Mouse (Mus musculus) urinary bladder, postnatal 10 days (tissue): ENCODE data around the gene Enox2.
"Not testable (repeated sequence)": the region's sequence is repeated elsewhere in the genome, so short reads cannot be mapped to it uniquely, and the experiment has no call there.

Experiments used
- DNase-seq: peaks from one replicate; pipeline ENCODE4 v3.0.0; 2022; ENCODE audit warnings: low spot score

The Enox2 gene

DNA sequence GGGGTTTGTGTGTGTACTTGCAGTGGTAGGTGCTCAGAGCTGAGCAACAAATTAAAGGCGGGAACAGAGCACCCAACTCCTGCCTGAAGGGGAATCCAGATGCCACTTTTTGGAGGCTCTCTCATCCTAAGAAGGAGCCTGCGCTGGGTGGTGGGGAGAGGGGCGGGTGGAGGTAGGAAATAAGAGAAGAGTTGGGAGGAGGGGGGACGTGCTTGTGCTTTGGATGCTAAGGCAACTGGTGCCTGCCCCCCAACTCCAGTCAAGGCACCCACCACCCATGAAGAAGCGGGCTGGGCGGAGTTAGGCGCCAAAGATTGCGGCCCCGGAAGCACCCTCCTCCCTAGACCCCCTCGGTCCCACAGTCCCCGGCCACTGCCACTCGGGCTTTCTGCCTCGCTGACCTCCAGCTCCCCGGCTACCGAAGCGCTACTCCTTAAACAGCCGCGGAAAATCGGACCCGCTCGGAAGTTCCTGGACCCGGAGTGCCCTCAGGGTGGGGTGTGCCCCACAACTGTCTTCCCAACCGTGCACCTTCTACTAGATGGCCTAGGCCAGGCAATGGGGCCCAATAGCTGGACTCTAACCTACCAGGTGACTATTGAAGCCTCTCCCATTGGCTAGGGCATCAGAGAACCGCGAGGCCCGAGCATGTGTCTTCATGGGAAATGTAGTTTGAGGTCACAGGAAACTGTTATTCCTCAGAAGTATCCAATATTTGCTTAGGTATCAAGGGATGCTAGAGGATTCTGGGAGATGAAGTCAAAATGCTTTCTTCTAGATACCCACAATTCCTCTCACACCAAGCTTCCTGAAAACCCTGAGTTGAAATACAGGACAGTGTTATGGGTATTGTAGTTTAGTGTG is at the start of gene Enox2:
Gene Enox2, minus strand, starts transcription at position 560 of the 864 bp plus-strand sequence.
- DNase-seq = peak; percentile 10

GRCm38 (mm10) chrX:49309496-49309895 is 21.4 kb upstream of the Enox2 start:
- DNase-seq = no peak

- no peak for DNase-seq
These were observed 18.6 kb upstream of the Enox2 start for GRCm38 (mm10) chrX:49306659-49307058.

GRCm38 (mm10) chrX:49279918-49280586 is 8.0 kb downstream of the Enox2 start:
- DNase-seq = no peak

GRCm38 (mm10) chrX:49273487-49274042 is 14.5 kb downstream of the Enox2 start:
- no peak for DNase-seq

GRCm38 (mm10) chrX:49250816-49251215 is 37.2 kb downstream of the Enox2 start:
- DNase-seq = no peak

DNA sequence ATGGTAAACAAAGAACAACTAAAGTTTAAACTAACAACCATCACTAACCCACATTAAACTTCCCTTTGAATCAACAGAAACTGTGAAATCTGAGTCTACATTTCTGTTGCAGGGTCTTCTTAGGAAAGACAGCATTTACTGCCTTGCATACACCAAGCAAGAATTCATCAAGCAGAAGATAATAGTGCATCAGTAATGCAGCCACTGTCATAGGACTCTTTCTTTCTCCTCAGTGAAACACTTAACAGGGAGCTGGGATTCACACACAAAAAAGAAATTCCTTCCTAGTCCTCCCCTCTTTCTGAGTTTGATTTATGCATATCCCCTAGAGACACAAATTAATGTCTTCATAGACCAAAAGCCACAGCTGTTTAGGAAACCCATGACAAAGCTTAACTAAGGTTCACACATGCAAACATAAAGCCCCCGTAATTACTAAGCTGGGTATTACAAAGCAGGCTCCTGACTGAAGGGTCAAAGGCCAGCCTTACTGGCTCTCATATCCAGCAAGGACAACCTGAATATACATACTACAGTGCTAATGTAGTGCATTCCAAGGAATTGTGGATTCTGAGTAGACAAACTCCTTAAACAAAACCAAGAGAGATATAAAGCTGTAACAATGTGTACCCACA is 62.1 kb downstream of the Enox2 start:
- DNase-seq = no peak

GRCm38 (mm10) chrX:49216422-49216821 is 71.6 kb downstream of the Enox2 start:
- no peak for DNase-seq

DNA sequence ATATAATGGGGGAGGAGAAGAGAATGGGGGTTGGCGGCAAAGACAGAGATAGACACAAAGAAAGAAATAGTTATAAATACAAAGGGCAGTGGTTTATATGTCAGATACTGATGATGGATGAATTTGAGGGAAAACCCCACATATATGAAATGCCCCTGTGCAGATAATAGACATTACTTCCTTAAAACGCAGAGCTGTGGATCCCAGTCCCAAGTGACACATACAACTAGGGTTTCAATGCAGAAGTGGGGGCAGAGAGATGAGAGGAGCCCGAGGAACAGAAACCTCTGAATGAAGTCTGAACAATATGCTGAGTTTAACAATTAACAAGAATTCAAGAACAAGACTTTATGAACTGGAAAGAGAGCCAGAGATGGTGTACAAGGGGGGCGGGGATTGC is 91.7 kb downstream of the Enox2 start:
- no peak for DNase-seq

DNA sequence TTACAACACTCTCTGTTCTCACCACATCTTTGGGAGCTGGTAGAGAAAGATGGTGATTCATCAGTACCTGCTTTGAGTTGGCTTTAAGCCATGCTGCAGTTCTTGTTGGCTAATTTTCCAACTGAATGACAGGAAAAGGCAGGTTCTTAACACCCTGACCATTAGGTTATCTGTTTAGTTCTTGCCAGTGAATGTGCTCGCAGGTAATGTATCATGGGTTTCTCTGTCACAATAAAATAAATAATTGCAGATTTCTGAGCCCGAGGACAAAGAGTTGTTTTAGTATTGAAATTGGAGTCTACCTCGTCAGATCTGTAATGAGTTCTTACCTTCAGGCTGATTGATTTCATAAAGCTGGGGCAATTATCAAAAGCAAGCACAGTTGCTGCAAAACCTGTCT is 106.9 kb downstream of the Enox2 start:
- DNase-seq = no peak

DNA sequence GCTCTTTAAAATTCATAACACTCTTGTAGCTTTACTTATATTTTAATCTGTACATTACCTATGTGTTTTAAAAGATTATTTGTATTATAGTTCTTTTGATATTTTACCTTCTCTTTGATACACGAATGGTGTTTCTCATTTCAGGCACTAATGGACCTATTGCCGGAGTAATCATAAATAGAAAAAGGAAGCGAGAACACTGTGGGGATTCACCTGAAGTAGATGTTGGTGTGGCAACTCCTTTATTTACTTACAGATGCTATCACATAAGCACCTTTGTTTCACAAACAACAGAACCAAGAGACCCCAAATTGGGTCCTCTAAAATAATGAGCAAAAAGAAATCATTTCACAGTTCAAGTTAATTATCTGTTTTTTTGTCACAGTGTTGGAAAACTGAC is 109.4 kb downstream of the Enox2 start:
- no peak for DNase-seq

- no peak for DNase-seq
These were observed 133.8 kb downstream of the Enox2 start for GRCm38 (mm10) chrX:49154280-49154679.

- no peak for DNase-seq
These were observed 163.2 kb downstream of the Enox2 start for GRCm38 (mm10) chrX:49124774-49125429.

DNA sequence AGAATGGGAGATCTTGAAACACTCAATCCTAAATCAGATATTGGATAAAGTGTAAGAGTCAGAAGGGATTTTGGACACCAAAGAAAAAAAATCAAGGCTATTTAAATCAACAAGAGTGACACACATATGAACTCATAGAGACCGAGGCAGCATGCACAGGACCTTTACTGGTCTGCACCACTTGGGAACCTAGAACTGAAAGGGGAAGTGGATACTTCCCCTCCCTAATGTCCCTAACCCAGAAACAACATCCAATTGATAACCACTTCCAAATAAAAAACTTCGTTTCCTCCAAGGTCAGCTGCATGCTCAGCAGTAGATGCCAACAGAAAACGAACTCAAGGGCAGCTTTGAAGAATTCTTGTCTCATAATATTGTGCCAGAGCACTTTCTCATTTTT is 171.6 kb downstream of the Enox2 start:
- DNase-seq = no peak

DNA sequence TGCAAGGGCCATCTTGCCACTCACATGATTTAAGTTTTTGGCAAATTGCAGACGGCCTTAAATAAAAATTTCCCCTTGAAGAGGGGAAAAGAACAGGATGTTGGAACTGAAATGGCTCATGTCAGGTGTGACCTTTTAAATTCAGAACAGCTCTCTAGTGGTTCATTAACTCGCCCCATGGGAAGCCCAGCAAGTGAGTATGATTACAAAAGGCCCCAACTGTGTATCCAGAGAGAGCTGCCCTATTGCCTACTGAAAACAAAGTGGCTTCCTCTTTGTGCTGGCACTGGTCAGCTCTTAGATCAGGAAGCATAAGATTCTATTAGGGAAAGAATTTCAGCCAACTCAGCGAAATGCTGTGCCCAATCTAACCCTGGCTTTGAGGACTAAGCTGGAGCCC is 175.6 kb downstream of the Enox2 start:
- no peak for DNase-seq

- not testable (repeated sequence) for DNase-seq
These were observed 187.5 kb downstream of the Enox2 start for GRCm38 (mm10) chrX:49100542-49100941.

- DNase-seq = no peak
These were observed 191.8 kb downstream of the Enox2 start for GRCm38 (mm10) chrX:49096249-49096648.

- no peak for DNase-seq
These were observed 213.0 kb downstream of the Enox2 start for GRCm38 (mm10) chrX:49075055-49075454.

DNA sequence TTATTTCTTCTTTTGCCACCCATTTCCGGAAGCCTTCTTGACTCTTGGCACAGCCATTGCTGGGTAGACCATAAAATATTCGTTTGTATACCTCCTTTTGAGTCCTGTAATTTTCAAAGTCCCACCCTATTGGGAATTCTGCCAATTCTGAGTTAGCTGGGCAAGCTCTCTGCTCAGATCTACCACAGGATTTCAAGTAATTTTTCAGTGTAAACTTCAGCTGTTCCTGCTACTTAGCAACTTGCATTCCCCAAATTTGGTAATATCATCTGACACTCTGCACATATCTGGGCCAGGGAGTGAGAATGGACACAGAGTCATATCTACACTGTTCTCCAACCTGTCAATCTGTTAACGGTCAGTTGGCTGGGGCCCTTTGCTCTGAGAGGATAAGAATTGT is 214.5 kb downstream of the Enox2 start:
- DNase-seq = no peak

GRCm38 (mm10) chrX:49045118-49045517 is 242.9 kb downstream of the Enox2 start:
- no peak for DNase-seq

GRCm38 (mm10) chrX:49009746-49010145 is 278.3 kb downstream of the Enox2 start:
- DNase-seq = no peak

DNA sequence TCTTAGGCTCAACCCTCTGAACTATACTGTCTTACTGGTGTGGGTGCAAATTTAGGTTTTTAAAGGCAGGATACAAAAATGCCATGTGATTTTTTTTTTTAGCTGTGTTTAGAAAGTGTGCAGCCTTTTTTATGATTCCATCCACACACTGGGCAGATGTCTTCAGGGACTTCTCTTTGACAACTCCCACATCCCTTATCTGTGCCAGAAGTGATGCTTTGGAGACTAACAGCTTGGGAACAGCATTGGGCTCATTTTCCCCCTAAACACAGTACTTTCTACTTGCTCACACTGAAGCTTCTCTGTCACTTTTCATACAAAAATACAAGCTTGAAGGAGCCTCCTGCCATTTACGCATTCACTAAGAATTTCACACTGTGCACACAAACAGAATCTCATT is 282.4 kb downstream of the Enox2 start:
- no peak for DNase-seq
